Mouse (Mus musculus): ENCODE results near the gene Adamts16. TPM values are rescaled to one million over a fixed set of nuclear protein-coding genes. Genes with fewer than 3 reads are reported as not detected.

The Adamts16 gene
- polyA plus RNA-seq, 1 experiment from 2014 or later = 11.2 TPM

DNA sequence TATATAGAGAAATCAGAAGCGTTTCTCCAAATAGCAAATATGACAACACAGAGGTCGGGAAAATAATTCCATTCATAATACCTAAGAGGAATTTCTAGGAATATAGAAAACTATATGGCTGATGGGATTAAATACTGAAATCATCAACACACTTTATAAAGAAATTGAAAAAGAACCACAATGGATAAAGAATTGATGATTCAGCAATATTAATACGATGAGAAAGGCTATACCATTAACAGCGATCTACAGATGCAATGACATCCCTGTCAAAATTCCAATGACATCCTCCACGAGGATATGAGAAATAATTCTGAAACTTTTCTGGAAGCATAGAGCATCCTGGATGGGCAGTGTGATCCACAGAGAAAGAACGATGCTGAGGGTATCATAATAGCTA, 76.9 kb downstream of the Adamts16 start:
- WGBS = 87% methylated on average over 6 of the region's 6 CpGs
- H3K36me3 ChIP-seq (ENCODE audit: control insufficient read depth, insufficient read depth, low read length) = no peaks in the 10 kb centered on the region; the same call in 1 of the 2 replicates
- H3K4me2 ChIP-seq (replicated peaks; ENCODE audit: low read depth, low read length) = no peak overlapping the region
- no peak for ATAC-seq (ENCODE audit: low FRiP score, low TSS enrichment)
- no peak overlapping the region for H3K9ac ChIP-seq (ENCODE audit: low read depth, low read length)
- H3K9me3 ChIP-seq (ENCODE audit: control insufficient read depth, low read length) = no peaks in the 10 kb centered on the region
- H3K4me3 ChIP-seq (ENCODE audit: low read length) = no peak overlapping the region
- no peaks in the 10 kb centered on the region for H3K27me3 ChIP-seq (ENCODE audit: control insufficient read depth, insufficient read depth, low read length)
- H3K4me1 ChIP-seq (ENCODE audit: control insufficient read depth, insufficient read depth, low read length) = no peaks in the 10 kb centered on the region
- H3K27ac ChIP-seq (ENCODE audit: low read depth, low read length) = no peak overlapping the region

- 90% methylated on average over 2 of the region's 2 CpGs for WGBS
- Histone ChIP-seq H3K27me3 (ENCODE audit: control insufficient read depth, insufficient read depth, low read length) (no peaks in the 10 kb centered on the region), H3K4me2 (replicated peaks; ENCODE audit: low read depth, low read length) (no peak overlapping the region), H3K4me1 (ENCODE audit: control insufficient read depth, insufficient read depth, low read length) (no peaks in the 10 kb centered on the region), H3K4me3 (ENCODE audit: low read length) (no peak overlapping the region), H3K9me3 (ENCODE audit: control insufficient read depth, low read length) (no peaks in the 10 kb centered on the region), H3K9ac (ENCODE audit: low read depth, low read length) (no peak overlapping the region), H3K36me3 (ENCODE audit: control insufficient read depth, insufficient read depth, low read length) (no peaks in the 10 kb centered on the region; the same call in 1 of the 2 replicates), H3K27ac (ENCODE audit: low read depth, low read length) (no peak overlapping the region)
- ATAC-seq (ENCODE audit: low FRiP score, low TSS enrichment) = no peak
Observed at GRCm38 (mm10) chr13:70762586-70762985, 79.0 kb downstream of the Adamts16 start.

- H3K4me1 ChIP-seq (ENCODE audit: control insufficient read depth, insufficient read depth, low read length) = no peaks in the 10 kb centered on the region
- H3K4me2 ChIP-seq (replicated peaks; ENCODE audit: low read depth, low read length) = no peak overlapping the region
- no peak overlapping the region for H3K9ac ChIP-seq (ENCODE audit: low read depth, low read length)
- H3K27ac ChIP-seq (ENCODE audit: low read depth, low read length) = no peak overlapping the region
- no peaks in the 10 kb centered on the region for H3K27me3 ChIP-seq (ENCODE audit: control insufficient read depth, insufficient read depth, low read length)
- no peak for ATAC-seq (ENCODE audit: low FRiP score, low TSS enrichment)
- 73% methylated on average over 2 of the region's 2 CpGs for WGBS
- H3K9me3 ChIP-seq (ENCODE audit: control insufficient read depth, low read length) = no peaks in the 10 kb centered on the region
- no peak overlapping the region for H3K4me3 ChIP-seq (ENCODE audit: low read length)
- no peaks in the 10 kb centered on the region; the same call in 1 of the 2 replicates for H3K36me3 ChIP-seq (ENCODE audit: control insufficient read depth, insufficient read depth, low read length)
Observed at GRCm38 (mm10) chr13:70761312-70761711, 80.3 kb downstream of the Adamts16 start.

DNA sequence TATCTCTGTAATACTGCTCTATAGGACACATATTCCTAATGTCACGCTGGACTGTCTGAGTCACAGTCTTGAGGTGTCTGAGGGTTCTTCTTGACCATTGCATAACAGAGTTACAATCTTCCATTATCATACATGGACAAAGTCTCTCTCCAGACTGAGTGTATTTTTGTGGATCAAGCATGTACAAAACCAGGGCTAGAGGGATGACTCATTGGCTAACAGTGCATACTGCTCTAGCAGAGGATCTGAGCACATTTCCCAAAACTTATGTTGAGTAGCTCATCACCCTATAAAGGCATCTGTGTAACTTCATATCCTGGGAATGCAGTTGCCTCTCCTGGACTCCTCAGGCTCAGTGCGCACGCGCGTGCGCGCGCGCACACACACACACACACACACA, 81.4 kb downstream of the Adamts16 start:
- Histone ChIP-seq H3K27ac (ENCODE audit: low read depth, low read length) (no peak overlapping the region), H3K27me3 (ENCODE audit: control insufficient read depth, insufficient read depth, low read length) (no peaks in the 10 kb centered on the region), H3K4me1 (ENCODE audit: control insufficient read depth, insufficient read depth, low read length) (no peaks in the 10 kb centered on the region), H3K4me2 (replicated peaks; ENCODE audit: low read depth, low read length) (no peak overlapping the region), H3K36me3 (ENCODE audit: control insufficient read depth, insufficient read depth, low read length) (no peaks in the 10 kb centered on the region; the same call in 1 of the 2 replicates), H3K9ac (ENCODE audit: low read depth, low read length) (no peak overlapping the region), H3K4me3 (ENCODE audit: low read length) (no peak overlapping the region), H3K9me3 (ENCODE audit: control insufficient read depth, low read length) (no peaks in the 10 kb centered on the region)
- no peak for ATAC-seq (ENCODE audit: low FRiP score, low TSS enrichment)
- over 99% methylated on average over 9 of the region's 9 CpGs for WGBS

DNA sequence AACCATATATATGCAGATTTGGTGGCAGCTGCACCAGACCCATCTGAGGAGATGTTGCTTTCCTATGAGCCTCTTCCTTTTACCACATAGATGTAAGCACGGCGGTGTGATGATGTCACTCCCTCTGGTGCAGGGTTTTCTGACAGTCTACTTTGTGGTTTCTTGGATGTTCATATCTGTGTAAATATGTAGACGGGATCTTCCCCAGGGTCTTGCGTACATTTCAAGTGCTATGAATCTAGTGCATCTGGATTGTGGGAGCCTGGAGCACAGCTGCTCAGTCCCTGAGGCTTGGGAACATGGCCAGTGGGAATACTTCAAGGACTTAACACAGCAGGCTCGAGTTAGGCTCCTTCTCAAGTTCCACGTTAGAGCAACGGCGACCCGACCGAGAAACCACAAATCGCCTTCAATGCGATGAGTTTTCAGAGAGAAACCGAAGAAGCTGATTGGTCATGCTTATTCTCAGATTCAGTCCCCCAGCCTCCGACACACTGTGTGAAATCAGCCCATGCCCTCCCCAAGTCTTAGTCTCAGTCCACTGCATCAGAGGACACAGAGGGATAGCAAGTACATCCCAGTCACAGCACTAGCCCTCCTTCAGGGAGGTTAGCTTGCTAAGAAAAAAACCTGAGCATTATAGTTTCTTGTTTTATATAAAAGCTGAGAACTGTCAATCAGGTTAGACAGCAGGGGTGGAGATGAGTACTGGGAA, 95.2 kb downstream of the Adamts16 start:
- H3K4me2 ChIP-seq (replicated peaks; ENCODE audit: low read depth, low read length) = no peak overlapping the region
- H3K9ac ChIP-seq (ENCODE audit: low read depth, low read length) = no peak overlapping the region
- H3K4me1 ChIP-seq (ENCODE audit: control insufficient read depth, insufficient read depth, low read length) = no peaks in the 10 kb centered on the region
- H3K27ac ChIP-seq (ENCODE audit: low read depth, low read length) = no peak overlapping the region
- ATAC-seq (ENCODE audit: low FRiP score, low TSS enrichment) = peak; percentile 51; the same call in 1 of the 2 replicates
- H3K27me3 ChIP-seq (ENCODE audit: control insufficient read depth, insufficient read depth, low read length) = no peaks in the 10 kb centered on the region
- no peak overlapping the region for H3K4me3 ChIP-seq (ENCODE audit: low read length)
- no peaks in the 10 kb centered on the region for H3K9me3 ChIP-seq (ENCODE audit: control insufficient read depth, low read length)
- H3K36me3 ChIP-seq (ENCODE audit: control insufficient read depth, insufficient read depth, low read length) = no peaks in the 10 kb centered on the region
- 58% methylated on average over 14 of the region's 14 CpGs for WGBS

DNA sequence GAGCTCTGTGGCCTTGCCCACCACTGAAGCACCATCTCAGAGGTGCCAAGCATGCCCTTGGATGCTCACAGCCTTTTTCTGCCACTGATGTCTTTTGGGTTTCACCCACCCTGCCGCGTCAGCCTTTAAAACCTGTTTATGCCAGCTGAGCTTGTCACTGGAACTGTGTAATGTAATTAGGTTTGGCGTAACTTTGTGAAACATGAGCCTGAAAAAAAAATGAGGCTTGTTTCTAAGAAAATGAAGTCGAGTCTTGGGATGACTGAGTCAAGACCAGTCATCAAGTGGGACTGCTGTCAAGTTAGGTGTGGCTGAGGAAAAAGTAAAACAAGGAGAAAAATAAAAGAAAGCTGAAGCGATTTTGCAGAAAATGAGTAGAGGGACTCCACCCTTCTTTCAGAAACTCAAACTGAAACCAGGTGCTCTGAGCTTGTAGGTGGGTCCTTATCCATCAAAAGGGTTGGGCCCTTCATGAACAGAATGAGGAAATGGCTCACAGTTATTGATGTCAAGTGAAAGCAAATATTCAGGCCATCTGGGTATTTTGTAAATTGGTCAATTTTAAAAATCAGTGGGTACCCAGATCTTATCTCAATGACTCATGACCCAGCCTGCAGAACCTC, 97.1 kb downstream of the Adamts16 start:
- Histone ChIP-seq H3K36me3 (ENCODE audit: control insufficient read depth, insufficient read depth, low read length) (no peaks in the 10 kb centered on the region), H3K4me2 (replicated peaks; ENCODE audit: low read depth, low read length) (no peak overlapping the region), H3K9ac (ENCODE audit: low read depth, low read length) (no peak overlapping the region), H3K4me1 (ENCODE audit: control insufficient read depth, insufficient read depth, low read length) (peaks cover 10% of the 10 kb centered on the region; the same call in 1 of the 2 replicates), H3K9me3 (ENCODE audit: control insufficient read depth, low read length) (no peaks in the 10 kb centered on the region), H3K27ac (ENCODE audit: low read depth, low read length) (no peak overlapping the region), H3K27me3 (ENCODE audit: control insufficient read depth, insufficient read depth, low read length) (no peaks in the 10 kb centered on the region), H3K4me3 (ENCODE audit: low read length) (no peak overlapping the region)
- ATAC-seq (ENCODE audit: low FRiP score, low TSS enrichment) = no peak
- WGBS = 65% methylated on average over 5 of the region's 5 CpGs

- Histone ChIP-seq H3K27me3 (ENCODE audit: control insufficient read depth, insufficient read depth, low read length) (no peaks in the 10 kb centered on the region), H3K4me2 (replicated peaks; ENCODE audit: low read depth, low read length) (no peak overlapping the region), H3K4me3 (ENCODE audit: low read length) (no peak overlapping the region), H3K27ac (ENCODE audit: low read depth, low read length) (no peak overlapping the region), H3K4me1 (ENCODE audit: control insufficient read depth, insufficient read depth, low read length) (peaks cover 10% of the 10 kb centered on the region; the same call in 1 of the 2 replicates), H3K9me3 (ENCODE audit: control insufficient read depth, low read length) (no peaks in the 10 kb centered on the region), H3K36me3 (ENCODE audit: control insufficient read depth, insufficient read depth, low read length) (no peaks in the 10 kb centered on the region), H3K9ac (ENCODE audit: low read depth, low read length) (no peak overlapping the region)
- no peak for ATAC-seq (ENCODE audit: low FRiP score, low TSS enrichment)
- WGBS = 92% methylated on average over 4 of the region's 4 CpGs
Observed at GRCm38 (mm10) chr13:70742693-70743092, 98.9 kb downstream of the Adamts16 start.

GRCm38 (mm10) chr13:70740281-70741240, 101.0 kb downstream of the Adamts16 start:
- Histone ChIP-seq H3K27ac (ENCODE audit: low read depth, low read length) (no peak overlapping the region), H3K4me2 (replicated peaks; ENCODE audit: low read depth, low read length) (peak overlapping the region; percentile 15; the same call in 1 of the 2 replicates), H3K4me1 (ENCODE audit: control insufficient read depth, insufficient read depth, low read length) (peaks cover 10% of the 10 kb centered on the region; the same call in 1 of the 2 replicates), H3K36me3 (ENCODE audit: control insufficient read depth, insufficient read depth, low read length) (no peaks in the 10 kb centered on the region), H3K27me3 (ENCODE audit: control insufficient read depth, insufficient read depth, low read length) (no peaks in the 10 kb centered on the region), H3K9me3 (ENCODE audit: control insufficient read depth, low read length) (no peaks in the 10 kb centered on the region), H3K9ac (ENCODE audit: low read depth, low read length) (no peak overlapping the region; the same call in 1 of the 2 replicates), H3K4me3 (ENCODE audit: low read length) (no peak overlapping the region)
- no peak for ATAC-seq (ENCODE audit: low FRiP score, low TSS enrichment)
- 26% methylated on average over 17 of the region's 17 CpGs for WGBS
